Mouse (Mus musculus) liver, adult 2 months (tissue): ENCODE measurements around the gene Vps8.

Experiments
- CTCF ChIP-seq: fragments of 200-500 bp; IDR thresholded peaks from 2 replicates; pipeline ENCODE4 v1.5.1; 2011; ENCODE audit warnings: low read depth, low read length, control low read depth
- POLR2A ChIP-seq: fragments of 200-500 bp; IDR thresholded peaks from 2 replicates; pipeline ENCODE4 v1.6.1; 2011; ENCODE audit warnings: low read length, control low read depth; ENCODE audit not compliant: insufficient read depth; ENCODE audit errors: extremely low read depth

DNA sequence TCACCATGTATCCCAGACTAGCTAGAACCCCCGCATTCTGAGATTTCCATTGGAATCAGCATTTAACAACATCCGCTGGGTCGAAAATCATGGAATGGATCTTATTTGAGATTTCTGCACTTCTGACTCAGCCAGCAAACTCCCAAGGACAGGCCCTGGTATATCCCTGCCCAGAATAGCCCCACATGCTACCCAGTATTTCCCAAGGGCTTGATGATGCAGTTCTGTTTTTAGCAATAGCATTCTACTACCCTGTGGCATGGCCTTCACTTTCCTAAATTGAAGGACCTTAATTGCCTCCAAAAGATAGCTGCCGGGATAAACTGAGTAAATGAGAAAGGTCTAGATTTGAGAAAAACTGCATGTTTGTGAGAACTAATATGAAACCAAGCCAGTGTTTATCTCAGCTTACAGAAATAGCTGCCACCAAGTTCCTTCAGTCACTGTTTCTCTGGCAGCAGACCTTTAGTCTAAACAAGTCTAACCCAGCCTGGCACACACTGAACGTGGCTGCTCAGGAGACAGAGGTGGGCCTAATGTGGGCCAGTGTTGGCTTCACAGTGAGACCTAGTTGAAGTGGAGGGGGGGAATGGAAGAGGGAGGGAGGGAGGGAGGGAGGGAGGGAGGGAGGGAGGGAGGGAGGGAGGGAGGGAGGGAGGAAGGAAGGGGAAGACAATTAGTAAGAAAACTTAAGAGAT is 213.4 kb downstream of the Vps8 start:
- TF ChIP-seq POLR2A, result no peak
- no peak for TF ChIP-seq CTCF
